Mouse (Mus musculus) lung, postnatal 14 days (tissue): ENCODE measurements around the gene Slc38a2.

ENCODE experiments used
- DNase-seq: peaks from one replicate; pipeline ENCODE4 v3.0.0; 2021

Slc38a2 gene

DNA sequence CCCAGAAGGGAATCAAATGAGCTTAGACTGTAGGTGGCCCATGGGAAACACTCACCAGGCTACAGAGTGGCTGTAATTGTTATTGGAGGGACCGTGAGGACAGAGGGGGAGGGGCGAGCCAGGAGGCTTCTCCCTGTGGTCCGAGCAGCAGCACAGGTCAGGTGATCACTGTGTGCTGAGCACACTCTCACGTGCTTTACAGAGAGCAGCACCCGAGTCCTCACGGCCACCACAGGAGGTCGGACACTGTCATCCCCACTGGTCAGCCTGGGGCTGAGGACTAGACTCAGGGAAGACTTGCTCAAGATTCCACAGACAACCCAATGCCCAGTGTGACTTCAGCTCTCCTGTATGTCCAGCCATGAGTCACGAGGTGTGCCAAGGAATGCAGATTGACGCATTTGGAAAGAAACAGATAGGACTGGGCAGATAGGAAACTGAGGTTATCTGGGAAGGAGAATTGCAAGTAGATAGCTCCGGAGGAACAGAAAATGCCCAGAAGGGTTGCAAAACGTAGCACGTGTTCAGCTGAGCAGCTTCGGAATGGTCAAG is 38.9 kb downstream of the Slc38a2 start:
- no peak for DNase-seq

DNA sequence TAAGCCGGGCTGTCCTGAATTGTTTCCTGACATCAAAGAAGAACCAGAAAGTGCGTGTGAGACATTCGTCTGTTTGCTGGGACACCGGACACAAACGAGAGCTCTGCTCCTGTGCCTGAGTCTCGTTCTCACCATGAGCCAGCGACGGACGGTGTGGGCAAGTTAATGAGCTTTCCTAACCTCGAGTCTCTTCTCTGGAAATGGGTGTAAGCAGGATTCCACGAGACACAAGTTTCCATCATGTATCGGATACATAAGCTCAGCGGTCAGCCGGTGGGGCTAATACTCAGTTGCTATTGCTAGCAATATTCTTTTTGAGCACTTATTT is 41.3 kb downstream of the Slc38a2 start:
- DNase-seq = no peak

DNA sequence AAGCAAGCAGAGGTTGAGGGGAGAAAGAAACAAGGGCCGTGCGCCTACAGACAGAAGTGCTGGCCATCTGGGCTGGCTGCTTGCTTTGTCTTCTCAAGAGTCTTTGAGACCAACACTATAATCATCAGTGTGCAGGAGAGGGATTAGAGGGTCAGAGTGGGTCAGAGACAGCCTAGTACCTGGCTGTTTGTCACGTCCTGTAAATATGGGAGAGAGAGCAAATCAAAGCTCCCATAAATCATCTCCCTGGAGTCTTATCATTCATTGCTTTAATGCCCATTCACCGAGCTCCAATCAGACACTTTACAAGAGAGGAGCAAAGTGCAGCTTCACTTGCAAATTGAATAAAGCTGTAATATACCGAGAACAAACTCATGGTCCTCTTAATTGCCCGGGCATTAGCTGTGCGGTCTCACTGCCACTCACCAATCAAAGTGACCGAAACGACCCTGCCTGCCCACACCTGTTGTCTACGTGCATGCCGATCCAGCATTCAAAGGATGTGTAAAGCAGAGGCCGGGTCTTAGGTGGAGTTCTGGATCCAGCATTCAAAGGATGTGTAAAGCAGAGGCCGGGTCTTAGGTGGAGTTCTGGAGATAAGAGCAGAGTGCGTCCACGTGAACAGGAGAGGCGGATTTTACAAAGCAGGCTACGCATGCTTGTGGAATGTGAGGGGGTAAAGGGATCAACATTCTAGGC is 41.8 kb downstream of the Slc38a2 start:
- DNase-seq = no peak

- no peak for DNase-seq
These were observed 44.0 kb downstream of the Slc38a2 start for GRCm38 (mm10) chr15:96655514-96655913.

DNA sequence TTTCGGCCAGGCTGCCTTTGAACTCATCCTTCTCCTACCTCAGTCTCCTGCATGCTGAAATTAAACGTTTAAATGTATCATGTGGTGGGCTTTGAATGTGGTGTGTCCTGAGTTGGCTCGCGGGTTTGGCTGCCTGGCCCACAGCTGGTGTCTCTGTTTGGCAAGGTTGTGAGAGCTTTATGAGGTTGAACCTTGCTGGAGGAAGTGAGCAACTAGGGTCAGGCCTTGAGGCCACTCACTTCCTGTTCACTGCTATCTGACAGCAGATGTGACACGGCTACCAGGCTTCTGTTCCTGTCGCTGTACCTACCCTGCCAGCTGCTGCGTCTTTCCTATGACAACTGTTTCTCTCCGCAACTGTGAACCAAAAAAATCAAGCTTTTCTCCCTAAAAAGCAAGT is 44.8 kb downstream of the Slc38a2 start:
- peak; percentile 6 for DNase-seq

DNA sequence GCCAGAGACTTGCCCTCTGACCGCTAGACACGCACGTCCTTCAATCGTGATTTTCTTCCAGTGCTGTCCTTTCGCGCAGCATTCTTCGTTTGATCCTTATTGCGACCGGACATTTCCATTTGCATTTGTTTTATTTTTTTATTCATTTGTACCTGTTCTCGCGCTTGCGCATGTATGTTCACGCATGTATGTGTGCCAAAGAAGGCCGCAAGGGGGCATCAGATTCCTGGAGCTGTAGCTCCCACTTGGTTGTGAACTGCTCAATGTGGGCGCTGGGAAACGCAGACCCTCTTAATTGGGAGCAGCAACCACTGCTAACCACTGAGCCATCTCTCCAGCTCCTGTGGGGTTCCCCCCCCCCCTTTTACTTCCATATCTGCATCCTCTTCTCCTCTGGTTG is 46.5 kb downstream of the Slc38a2 start:
- no peak for DNase-seq

GRCm38 (mm10) chr15:96652531-96652930 is 47.0 kb downstream of the Slc38a2 start:
- DNase-seq = no peak

- DNase-seq = no peak
These were observed 52.2 kb downstream of the Slc38a2 start for GRCm38 (mm10) chr15:96647376-96647775.

- peak; percentile 28 for DNase-seq
These were observed 56.8 kb downstream of the Slc38a2 start, which contains the start of gene Slc38a1 for GRCm38 (mm10) chr15:96642436-96643405. Gene Slc38a1, minus strand, starts transcription at chr15:96642913.

DNA sequence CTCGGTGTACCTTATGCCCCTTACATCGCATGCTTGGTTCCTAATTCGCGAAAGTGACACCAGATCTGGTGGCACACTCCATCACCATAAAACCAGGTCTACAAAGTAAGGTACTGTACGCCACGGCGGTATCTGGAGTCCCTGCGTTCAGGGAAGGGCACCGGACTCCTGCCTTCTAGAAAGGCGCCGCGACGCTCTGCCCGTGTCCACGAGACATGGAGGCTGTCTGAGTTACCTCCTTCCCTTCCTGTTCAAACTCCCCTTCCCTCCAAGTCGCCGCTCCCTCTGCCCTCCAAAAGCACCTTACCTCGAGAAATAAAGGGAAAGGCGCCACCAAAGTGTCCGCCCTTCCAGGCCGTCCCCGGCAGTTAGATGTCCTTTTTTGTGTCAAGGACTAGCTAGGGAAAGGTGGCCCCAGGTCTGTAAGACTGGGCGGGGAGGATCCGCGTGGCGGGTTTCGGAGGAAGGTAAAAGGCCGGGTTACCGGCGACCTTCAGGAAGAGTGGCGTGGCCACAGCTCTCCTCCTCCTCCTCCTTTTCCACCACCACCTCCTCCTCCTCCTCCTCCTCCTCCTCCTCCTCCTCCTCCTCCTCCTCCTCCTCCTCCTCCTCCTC is 57.6 kb downstream of the Slc38a2 start:
- DNase-seq = peak; percentile 6

GRCm38 (mm10) chr15:96641111-96641820 is 58.3 kb downstream of the Slc38a2 start:
- DNase-seq = peak; percentile 44

DNA sequence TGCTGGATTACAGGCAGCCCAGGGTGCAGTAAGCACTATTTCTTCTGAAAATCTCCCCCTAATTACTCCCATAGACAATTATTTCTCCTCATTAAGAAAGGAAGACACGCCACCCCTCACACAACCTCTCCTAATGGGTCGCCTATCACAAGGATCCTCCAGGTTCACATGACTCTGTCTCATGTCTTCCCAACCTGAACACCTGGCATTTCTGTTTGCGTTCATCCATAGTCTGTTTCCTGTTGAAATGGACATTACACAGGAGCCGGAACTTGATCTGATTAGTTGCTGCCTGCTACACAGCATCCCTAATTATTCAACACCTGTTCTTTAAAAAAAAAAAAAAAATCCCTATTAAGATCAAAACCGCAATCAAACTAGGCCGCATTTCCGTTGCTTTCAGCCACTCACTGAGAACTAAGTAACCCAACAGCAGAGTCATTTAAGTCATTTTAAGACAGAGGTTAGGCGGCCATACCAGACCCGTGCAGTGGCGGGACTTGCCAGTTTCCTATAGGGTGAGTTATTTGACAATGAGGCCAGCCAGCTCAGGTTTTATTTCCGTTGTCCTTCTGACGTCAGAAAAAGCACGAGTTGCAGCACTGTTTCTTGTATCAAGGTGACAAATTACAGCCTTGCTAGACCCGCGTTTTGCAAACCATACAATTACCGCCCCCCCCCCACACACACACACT is 59.1 kb downstream of the Slc38a2 start:
- no peak for DNase-seq

GRCm38 (mm10) chr15:96639630-96640029 is 59.9 kb downstream of the Slc38a2 start:
- DNase-seq = no peak

- no peak for DNase-seq
These were observed 60.9 kb downstream of the Slc38a2 start for GRCm38 (mm10) chr15:96638656-96639055.

GRCm38 (mm10) chr15:96638173-96638572 is 61.4 kb downstream of the Slc38a2 start:
- no peak for DNase-seq
